Mouse (Mus musculus) heart, embryonic 15.5 days (tissue): ENCODE results near the gene Ints6. TPM values are rescaled to one million over a fixed set of nuclear protein-coding genes. Genes with fewer than 3 reads are reported as not detected.
"Not testable (repeated sequence)": the region's sequence is repeated elsewhere in the genome, so short reads cannot be mapped to it uniquely, and the experiment has no call there.

Source experiments
- ATAC-seq: fragments of 200-750 bp; cut with Nextera tagmentation; replicated peaks from 2 replicates; pipeline ENCODE4 v1.8.0; 2017; ENCODE audit warnings: low read depth, moderate TSS enrichment; ENCODE audit not compliant: insufficient number of reproducible peaks, insufficient read depth, low FRiP score
- H3K27ac ChIP-seq: fragments of 300-500 bp; sonication (generic); 2 replicates; pipeline ENCODE4 v1.5.1; 2015; ENCODE audit warnings: mild to moderate bottlenecking, inconsistent platforms
- H3K27me3 ChIP-seq: fragments of 300-500 bp; sonication (generic); 2 replicates; pipeline ENCODE4 v1.6.1; 2015; ENCODE audit warnings: inconsistent platforms
- H3K36me3 ChIP-seq: fragments of 300-500 bp; sonication (generic); 2 replicates; pipeline ENCODE4 v1.6.1; 2015; ENCODE audit warnings: mild to moderate bottlenecking, inconsistent platforms
- H3K4me1 ChIP-seq: fragments of 300-500 bp; sonication (generic); replicated peaks from 2 replicates; pipeline ENCODE4 v1.6.1; 2015; ENCODE audit warnings: inconsistent platforms
- H3K4me2 ChIP-seq: fragments of 300-500 bp; sonication (generic); 2 replicates; pipeline ENCODE4 v1.6.1; 2015; ENCODE audit warnings: inconsistent platforms, mild to moderate bottlenecking, moderate library complexity
- H3K4me3 ChIP-seq: fragments of 300-500 bp; sonication (generic); 2 replicates; pipeline ENCODE4 v1.5.1; 2015; ENCODE audit warnings: mild to moderate bottlenecking, inconsistent platforms
- H3K9ac ChIP-seq: fragments of 300-500 bp; sonication (generic); 2 replicates; pipeline ENCODE4 v1.6.1; 2015; ENCODE audit warnings: mild to moderate bottlenecking, inconsistent platforms
- H3K9me3 ChIP-seq: fragments of 300-500 bp; sonication (generic); replicated peaks from 2 replicates; pipeline ENCODE4 v1.6.1; 2016; ENCODE audit warnings: inconsistent platforms
- WGBS: fragments of 180-500 bp; shearing (Covaris S2); methylation state at CpG from one replicate; pipeline ENCODE4 v1.1.7; 2015; ENCODE audit warnings: mixed read lengths; 5-methylcytosine and 5-hydroxymethylcytosine counted together
- polyA plus RNA-seq: library from polyadenylated mRNA; unstranded; fragments of >200 nt; fragmentation: Nextera tagmentation; extraction: Ambion mirVana; gene quantifications from 2 replicates; pipeline ENCODE4 v1.2.1, GENCODE M21; 2015

Gene Ints6
- polyA plus RNA-seq, 1 experiment from 2014 or later = 12.8 TPM

GRCm38 (mm10) chr14:62651771-62652170 lies 109.2 kb downstream of the Ints6 start:
- Histone ChIP-seq H3K36me3 (no peaks in the 10 kb centered on the region), H3K27ac (no peak overlapping the region), H3K9me3 (no peaks in the 10 kb centered on the region), H3K4me1 (no peaks in the 10 kb centered on the region), H3K4me3 (no peak overlapping the region), H3K9ac (no peak overlapping the region), H3K4me2 (no peak overlapping the region), H3K27me3 (no peaks in the 10 kb centered on the region)
- ATAC-seq = no peak
- WGBS = 90% methylated on average over 3 of the region's 3 CpGs

GRCm38 (mm10) chr14:62650376-62650775 lies 110.6 kb downstream of the Ints6 start:
- ATAC-seq = no peak
- no peaks in the 10 kb centered on the region for H3K27me3 ChIP-seq
- H3K9me3 ChIP-seq = no peaks in the 10 kb centered on the region
- H3K36me3 ChIP-seq = no peaks in the 10 kb centered on the region
- 47% methylated on average over 3 of the region's 3 CpGs for WGBS
- no peak overlapping the region for H3K9ac ChIP-seq
- H3K4me3 ChIP-seq = no peak overlapping the region
- H3K27ac ChIP-seq = no peak overlapping the region
- H3K4me1 ChIP-seq = no peaks in the 10 kb centered on the region
- H3K4me2 ChIP-seq = no peak overlapping the region

DNA sequence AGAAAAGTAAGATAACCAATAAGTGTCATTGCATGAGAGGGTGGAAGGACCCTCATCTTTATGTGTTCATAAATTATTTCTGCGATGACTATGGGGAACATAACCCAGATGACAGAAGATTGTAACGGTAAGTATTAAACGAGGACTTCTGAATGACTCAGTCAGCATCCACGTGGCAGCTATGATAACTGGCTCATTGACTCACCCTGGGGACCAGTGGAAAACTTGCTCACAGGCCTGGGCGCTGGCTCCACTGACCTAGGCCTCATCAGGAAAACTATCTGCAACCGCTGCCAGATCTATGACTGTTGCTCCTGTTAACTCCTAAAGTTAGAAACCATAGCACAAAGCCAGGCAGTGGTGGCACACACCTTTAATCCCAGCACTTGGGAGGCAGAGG lies 112.6 kb downstream of the Ints6 start:
- no peak overlapping the region for H3K4me3 ChIP-seq
- WGBS = 80% methylated on average over 6 of the region's 6 CpGs
- ATAC-seq = no peak

GRCm38 (mm10) chr14:62642368-62642767 lies 118.6 kb downstream of the Ints6 start:
- not testable (repeated sequence) for H3K4me2 ChIP-seq, H3K36me3 ChIP-seq, H3K4me3 ChIP-seq, ATAC-seq, H3K4me1 ChIP-seq, H3K27me3 ChIP-seq, H3K27ac ChIP-seq, H3K9me3 ChIP-seq, H3K9ac ChIP-seq
- WGBS = 61% methylated on average over 6 of the region's 7 CpGs

More for the DNA sequence above, 112.6 kb downstream of the Ints6 start:
- Histone ChIP-seq H3K4me2 (no peak overlapping the region), H3K27me3 (no peaks in the 10 kb centered on the region), H3K36me3 (no peaks in the 10 kb centered on the region), H3K9ac (no peak overlapping the region), H3K4me1 (no peaks in the 10 kb centered on the region), H3K27ac (no peak overlapping the region), H3K9me3 (no peaks in the 10 kb centered on the region)

DNA sequence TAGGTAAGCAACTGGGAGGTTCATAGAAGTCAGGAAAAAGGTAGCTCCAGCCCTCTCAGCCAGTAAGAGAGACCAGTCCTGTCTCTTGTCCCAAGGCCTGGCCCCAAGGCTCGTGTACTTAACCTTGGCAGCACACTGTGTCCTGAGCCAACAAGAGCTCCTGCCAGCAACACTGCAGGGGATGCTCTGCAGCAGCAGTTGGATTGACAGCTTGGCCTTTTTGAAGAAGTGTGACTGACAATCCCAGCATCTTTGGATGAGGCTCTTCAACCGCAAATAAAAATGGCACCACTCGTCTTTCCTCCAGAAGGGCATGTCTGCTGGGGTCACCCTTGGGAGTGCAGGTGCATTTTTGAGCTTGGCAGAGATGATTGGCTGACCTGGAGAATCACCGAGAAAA lies 120.6 kb downstream of the Ints6 start:
- H3K4me3 ChIP-seq = no peak overlapping the region
- H3K9ac ChIP-seq = no peak overlapping the region
- H3K4me2 ChIP-seq = no peak overlapping the region
- no peaks in the 10 kb centered on the region for H3K27me3 ChIP-seq
- ATAC-seq = no peak
- no peak overlapping the region for H3K27ac ChIP-seq
- 61% methylated on average over 4 of the region's 4 CpGs for WGBS
- no peaks in the 10 kb centered on the region for H3K4me1 ChIP-seq
- H3K9me3 ChIP-seq = no peaks in the 10 kb centered on the region
- H3K36me3 ChIP-seq = no peaks in the 10 kb centered on the region

DNA sequence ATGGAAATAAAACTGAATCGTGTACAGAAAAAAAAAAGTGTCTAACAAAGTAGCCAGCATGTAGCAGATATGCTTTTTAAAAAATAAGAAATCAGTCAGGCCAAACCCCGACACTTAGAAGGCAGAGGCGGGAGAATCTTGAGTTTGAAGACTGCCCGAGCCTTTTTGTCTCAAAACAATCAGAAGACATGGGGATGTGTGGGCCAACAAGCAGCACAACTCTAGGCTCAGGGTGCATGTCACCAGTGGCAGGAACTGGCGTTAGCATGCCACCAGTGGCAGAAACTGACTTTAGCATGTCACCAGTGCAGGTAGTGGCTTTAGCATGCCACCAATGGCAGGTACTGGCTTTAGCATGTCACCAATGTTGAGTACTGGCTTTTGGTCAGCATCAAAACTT lies 121.4 kb downstream of the Ints6 start:
- no peak overlapping the region for H3K27ac ChIP-seq
- no peaks in the 10 kb centered on the region for H3K36me3 ChIP-seq
- 83% methylated on average over 5 of the region's 5 CpGs for WGBS
- H3K4me1 ChIP-seq = no peaks in the 10 kb centered on the region
- no peaks in the 10 kb centered on the region for H3K27me3 ChIP-seq
- H3K9me3 ChIP-seq = no peaks in the 10 kb centered on the region
- ATAC-seq = no peak
- no peak overlapping the region for H3K4me2 ChIP-seq
- no peak overlapping the region for H3K9ac ChIP-seq
- H3K4me3 ChIP-seq = no peak overlapping the region

DNA sequence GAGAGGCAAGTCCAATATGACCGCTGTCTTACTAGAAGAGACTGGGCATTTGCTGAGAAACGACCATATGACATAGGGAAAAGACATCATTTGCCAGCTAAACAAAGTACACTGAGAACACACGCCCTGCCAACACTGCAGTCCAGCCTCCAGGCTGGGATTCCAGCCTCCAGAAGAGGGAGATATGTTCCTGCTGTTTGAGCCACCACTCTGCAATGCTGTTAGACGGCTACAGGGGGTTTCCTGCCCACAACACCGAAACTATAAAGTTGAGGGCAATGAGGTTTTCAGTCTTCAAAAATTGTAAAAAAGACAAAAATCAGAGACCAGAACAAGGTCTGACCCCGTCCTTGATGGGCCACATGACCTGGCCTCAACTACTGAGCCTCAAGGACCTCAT lies 121.9 kb downstream of the Ints6 start:
- no peaks in the 10 kb centered on the region for H3K27me3 ChIP-seq
- H3K9ac ChIP-seq = no peak overlapping the region
- 52% methylated on average over 6 of the region's 6 CpGs for WGBS
- no peaks in the 10 kb centered on the region for H3K36me3 ChIP-seq
- no peak overlapping the region for H3K27ac ChIP-seq
- H3K4me2 ChIP-seq = no peak overlapping the region
- ATAC-seq = no peak
- H3K4me3 ChIP-seq = no peak overlapping the region
- H3K9me3 ChIP-seq = no peaks in the 10 kb centered on the region
- H3K4me1 ChIP-seq = no peaks in the 10 kb centered on the region

DNA sequence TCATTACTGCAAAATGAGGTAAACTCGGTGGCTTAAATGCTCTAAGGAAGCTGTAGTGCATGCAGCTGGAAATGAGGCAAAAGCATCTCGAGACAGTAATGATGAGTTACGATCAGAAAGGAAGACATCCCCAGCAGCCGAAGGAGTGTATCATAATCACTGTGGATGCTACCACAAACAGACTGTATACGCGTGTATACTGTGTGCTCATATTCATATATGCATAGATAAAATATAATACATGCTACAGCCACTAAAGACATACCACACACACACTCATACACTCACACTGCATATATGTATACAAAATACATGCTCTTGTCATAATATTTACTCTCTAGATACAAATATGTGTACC lies 122.6 kb downstream of the Ints6 start:
- ATAC-seq = no peak
- Histone ChIP-seq H3K9me3 (no peaks in the 10 kb centered on the region), H3K4me1 (no peaks in the 10 kb centered on the region), H3K27ac (no peak overlapping the region), H3K9ac (no peak overlapping the region), H3K4me3 (no peak overlapping the region), H3K36me3 (no peaks in the 10 kb centered on the region), H3K27me3 (no peaks in the 10 kb centered on the region), H3K4me2 (no peak overlapping the region)
- 53% methylated on average over 6 of the region's 6 CpGs for WGBS

DNA sequence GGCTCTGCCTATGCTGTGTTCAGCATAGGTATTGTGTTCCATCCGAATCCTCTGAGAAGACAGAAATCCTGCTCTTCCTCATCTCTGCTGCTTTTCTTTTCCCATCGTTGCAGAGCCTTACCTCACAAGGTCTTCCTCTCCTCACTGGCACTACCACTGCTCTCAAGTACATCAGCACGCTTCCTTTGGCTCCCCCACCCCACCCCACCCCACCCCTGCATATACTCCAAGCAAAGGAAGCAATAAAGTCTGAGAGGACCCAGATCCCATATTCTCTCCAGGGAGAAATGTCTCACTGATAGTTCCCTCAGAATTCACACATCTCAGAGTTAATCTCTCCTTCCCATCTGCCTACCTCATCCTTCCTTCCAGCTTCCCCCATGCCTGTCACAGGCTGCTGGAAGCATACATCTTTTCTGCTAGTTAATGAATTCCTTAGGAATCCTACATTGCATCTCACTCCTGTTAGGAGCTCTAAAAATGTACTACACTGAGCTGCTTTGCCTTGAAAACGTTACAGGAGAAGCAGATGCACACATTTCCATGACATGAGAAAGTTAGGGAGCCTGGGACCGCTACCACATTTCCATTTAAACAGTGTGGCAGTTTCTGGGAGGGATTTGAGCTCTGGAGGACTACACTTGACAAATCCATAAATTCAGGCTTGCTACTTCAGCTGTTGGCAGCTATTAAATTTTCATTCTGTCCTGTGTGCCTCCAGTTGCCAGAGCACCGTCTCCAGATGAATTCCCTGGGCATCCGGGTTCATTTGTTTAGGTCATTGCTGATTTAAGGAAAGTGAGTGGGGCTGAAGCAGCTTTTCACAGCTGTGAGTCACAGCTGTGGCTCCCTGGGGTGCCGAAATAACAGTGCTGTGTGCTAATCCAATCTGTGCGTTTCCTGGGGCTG lies 123.3 kb downstream of the Ints6 start:
- H3K36me3 ChIP-seq = no peaks in the 10 kb centered on the region
- no peak for ATAC-seq
- H3K4me3 ChIP-seq = no peak overlapping the region
- H3K9me3 ChIP-seq = no peaks in the 10 kb centered on the region
- no peak overlapping the region for H3K4me2 ChIP-seq
- H3K9ac ChIP-seq = no peak overlapping the region
- no peaks in the 10 kb centered on the region for H3K27me3 ChIP-seq
- no peaks in the 10 kb centered on the region for H3K4me1 ChIP-seq
- no peak overlapping the region for H3K27ac ChIP-seq
- 25% methylated on average over 9 of the region's 9 CpGs for WGBS

GRCm38 (mm10) chr14:62627951-62628350 lies 133.0 kb downstream of the Ints6 start:
- Histone ChIP-seq H3K36me3 (no peaks in the 10 kb centered on the region), H3K27ac (no peak overlapping the region), H3K9me3 (no peaks in the 10 kb centered on the region), H3K4me2 (no peak overlapping the region), H3K4me1 (no peaks in the 10 kb centered on the region), H3K9ac (no peak overlapping the region), H3K4me3 (no peak overlapping the region), H3K27me3 (no peaks in the 10 kb centered on the region)
- WGBS = 87% methylated on average over 5 of the region's 5 CpGs
- ATAC-seq = no peak
